Mouse (Mus musculus) MEL (cell line): ENCODE data around the gene Nmrk1. TPM values are rescaled to one million over a fixed set of nuclear protein-coding genes. Genes with fewer than 3 reads are reported as not detected.

Experiments used
- DNase-seq: peaks from one replicate; pipeline ENCODE4 v3.0.0; 2011; ENCODE audit warnings: low read depth, low spot score
- H3K27ac ChIP-seq: 2 replicates; pipeline ENCODE4 v1.5.1; 2012; ENCODE audit warnings: low read depth, mild to moderate bottlenecking, control low read depth, low read length, moderate library complexity; ENCODE audit not compliant: control insufficient read depth
- H3K27me3 ChIP-seq, 2 experiments: fragments of 150-350 bp in 1 of 2; sonication (generic) in 1 of 2; 2 replicates each; pipeline ENCODE4 v1.6.1; 2012; ENCODE audit warnings: low read length in 2 of 2, mild to moderate bottlenecking in 2 of 2, improper control_type of control experiment in 1 of 2, moderate library complexity in 1 of 2; ENCODE audit not compliant: insufficient read depth in 2 of 2, control insufficient read depth in 1 of 2
- H3K36me3 ChIP-seq, 2 experiments: 2 replicates each; pipeline ENCODE4 v1.6.1; 2012 to 2014; ENCODE audit warnings: low read length in 2 of 2, improper control_type of control experiment in 1 of 2, inconsistent platforms in 1 of 2, mild to moderate bottlenecking in 1 of 2; ENCODE audit not compliant: insufficient read depth in 2 of 2, control insufficient read depth in 1 of 2
- H3K4me1 ChIP-seq, 2 experiments: fragments of 150-350 bp in 1 of 2; sonication (generic) in 1 of 2; 2 replicates each; pipeline ENCODE4 v1.6.1; 2012; ENCODE audit warnings: low read length in 2 of 2, improper control_type of control experiment in 1 of 2, mild to moderate bottlenecking in 1 of 2; ENCODE audit not compliant: insufficient read depth in 2 of 2, control insufficient read depth in 1 of 2
- H3K4me3 ChIP-seq, 2 experiments: fragments of 150-350 bp in 1 of 2; sonication (generic) in 1 of 2; 2 replicates each; pipeline ENCODE4 v1.5.1; 2012; ENCODE audit warnings: low read depth in 2 of 2, low read length in 2 of 2, mild to moderate bottlenecking in 2 of 2, moderate library complexity in 2 of 2, control low read depth in 1 of 2, improper control_type of control experiment in 1 of 2; ENCODE audit not compliant: control insufficient read depth in 1 of 2, insufficient read depth in 1 of 2
- H3K79me2 ChIP-seq: 2 replicates; pipeline ENCODE4 v1.6.1; 2012; ENCODE audit warnings: mild to moderate bottlenecking, low read length, moderate library complexity; ENCODE audit not compliant: control insufficient read depth, poor library complexity, insufficient read depth
- H3K9ac ChIP-seq: 2 replicates; pipeline ENCODE4 v1.6.1; 2012; ENCODE audit warnings: low read depth, mild to moderate bottlenecking, control low read depth, low read length, moderate library complexity; ENCODE audit not compliant: control insufficient read depth, poor library complexity, severe bottlenecking
- H3K9me3 ChIP-seq: fragments of 150-350 bp; sonication (generic); replicated peaks from 2 replicates; pipeline ENCODE4 v1.6.1; 2012; ENCODE audit warnings: mild to moderate bottlenecking, low read length, improper control_type of control experiment, moderate library complexity; ENCODE audit not compliant: insufficient read depth
- CHD1 ChIP-seq: IDR thresholded peaks from 2 replicates; pipeline ENCODE4 v1.6.1; 2012; ENCODE audit warnings: low read depth, mild to moderate bottlenecking, inconsistent platforms, low read length, improper control_type of control experiment
- CHD2 ChIP-seq: IDR thresholded peaks from 2 replicates; pipeline ENCODE4 v1.6.1; 2011; ENCODE audit warnings: low read length, improper control_type of control experiment
- E2F4 ChIP-seq: IDR thresholded peaks from 2 replicates; pipeline ENCODE4 v1.6.1; 2011; ENCODE audit warnings: low read depth, low read length, improper control_type of control experiment, borderline replicate concordance
- ELF1 ChIP-seq: IDR thresholded peaks from 2 replicates; pipeline ENCODE4 v1.6.1; 2014; ENCODE audit warnings: low read depth, mild to moderate bottlenecking, inconsistent platforms, low read length, improper control_type of control experiment, moderate library complexity
- JUND ChIP-seq: IDR thresholded peaks from 2 replicates; pipeline ENCODE4 v1.6.1; 2011; ENCODE audit warnings: low read depth, mild to moderate bottlenecking, improper control_type of control experiment, low read length
- KAT2A ChIP-seq: conservative IDR thresholded peaks from 2 replicates; pipeline ENCODE4 v1.6.1; 2012; ENCODE audit warnings: low read depth, low read length, improper control_type of control experiment, inconsistent platforms
- MAZ ChIP-seq: IDR thresholded peaks from 2 replicates; pipeline ENCODE4 v1.6.1; 2012; ENCODE audit warnings: low read depth, mild to moderate bottlenecking, inconsistent platforms, low read length, improper control_type of control experiment
- MEF2A ChIP-seq: IDR thresholded peaks from 2 replicates; pipeline ENCODE4 v1.6.1; 2014; ENCODE audit warnings: low read depth, mild to moderate bottlenecking, inconsistent platforms, low read length, improper control_type of control experiment; ENCODE audit not compliant: poor library complexity, insufficient replicate concordance, severe bottlenecking; ENCODE audit errors: extremely low read depth
- MYC ChIP-seq: IDR thresholded peaks from 2 replicates; pipeline ENCODE4 v1.6.1; 2011; ENCODE audit warnings: low read depth, mild to moderate bottlenecking, low read length, improper control_type of control experiment, moderate library complexity
- NELFE ChIP-seq: IDR thresholded peaks from 2 replicates; pipeline ENCODE4 v1.6.1; 2011; ENCODE audit warnings: low read depth, low read length, improper control_type of control experiment
- NRF1 ChIP-seq: IDR thresholded peaks from 2 replicates; pipeline ENCODE4 v1.6.1; 2014; ENCODE audit warnings: low read depth, mild to moderate bottlenecking, inconsistent platforms, low read length, improper control_type of control experiment, moderate library complexity; ENCODE audit not compliant: poor library complexity, insufficient read depth, severe bottlenecking
- POLR2A ChIP-seq, 2 experiments: IDR thresholded peaks; 2 replicates each; pipeline ENCODE4 v1.6.1; 2011 to 2012; ENCODE audit warnings: low read length in 2 of 2, mild to moderate bottlenecking in 2 of 2, control low read depth in 1 of 2, improper control_type of control experiment in 1 of 2, low read depth in 1 of 2, moderate library complexity in 1 of 2; ENCODE audit not compliant: control insufficient read depth in 1 of 2, insufficient read depth in 1 of 2, poor library complexity in 1 of 2
- POLR2AphosphoS2 ChIP-seq: IDR thresholded peaks from 2 replicates; pipeline ENCODE4 v1.6.1; 2011; ENCODE audit warnings: low read length, improper control_type of control experiment
- POLR2AphosphoS5 ChIP-seq: IDR thresholded peaks from 2 replicates; pipeline ENCODE4 v1.6.1; 2012; ENCODE audit warnings: low read depth, borderline replicate concordance, mild to moderate bottlenecking, inconsistent platforms, low read length, moderate library complexity, mixed read lengths
- SIN3A ChIP-seq: IDR thresholded peaks from 2 replicates; pipeline ENCODE4 v1.6.1; 2012; ENCODE audit warnings: low read length, improper control_type of control experiment, inconsistent platforms
- SMC3 ChIP-seq: IDR thresholded peaks from 2 replicates; pipeline ENCODE4 v1.6.1; 2011; ENCODE audit warnings: low read depth, low read length, improper control_type of control experiment
- TAL1 ChIP-seq: IDR thresholded peaks from 2 replicates; pipeline ENCODE4 v1.6.1; 2012; ENCODE audit warnings: mild to moderate bottlenecking, inconsistent platforms, low read length, moderate library complexity, mixed read lengths
- UBTF ChIP-seq: IDR thresholded peaks from 2 replicates; pipeline ENCODE4 v1.6.1; 2012; ENCODE audit warnings: low read depth, mild to moderate bottlenecking, inconsistent platforms, low read length, improper control_type of control experiment, moderate library complexity, borderline replicate concordance; ENCODE audit not compliant: insufficient read depth
- USF2 ChIP-seq, 2 experiments: IDR thresholded peaks; 2 replicates each; pipeline ENCODE4 v1.6.1; 2011 to 2012; ENCODE audit warnings: improper control_type of control experiment in 2 of 2, low read length in 2 of 2, borderline replicate concordance in 1 of 2, inconsistent platforms in 1 of 2, low read depth in 1 of 2, mild to moderate bottlenecking in 1 of 2; ENCODE audit not compliant: insufficient read depth in 1 of 2
- ZMIZ1 ChIP-seq: IDR thresholded peaks from 2 replicates; pipeline ENCODE4 v1.6.1; 2012; ENCODE audit warnings: low read depth, mild to moderate bottlenecking, inconsistent platforms, low read length, improper control_type of control experiment, moderate library complexity
- ZNF384 ChIP-seq: IDR thresholded peaks from 2 replicates; pipeline ENCODE4 v1.6.1; 2012; ENCODE audit warnings: low read depth, mild to moderate bottlenecking, inconsistent platforms, low read length, improper control_type of control experiment
- polyA plus RNA-seq, 2 experiments: library from polyadenylated mRNA; stranded (reverse) in 1 of 2; unstranded in 1 of 2; fragments of >175 nt in 1 of 2; fragments of >200 nt in 1 of 2; gene quantifications; 2 replicates each; pipeline versions ENCODE4 v1.2.1 to v1.2.4; 2012; ENCODE audit warnings: low replicate concordance in 2 of 2, low read depth in 1 of 2; ENCODE audit not compliant: insufficient read length in 2 of 2, insufficient read depth in 1 of 2, missing spikeins in 1 of 2
- total RNA-seq: library from RNA; depleted of rRNA; stranded (reverse); fragments of 300-350 nt; gene quantifications from 2 replicates; pipeline ENCODE4 v1.2.3, GENCODE M21; 2012

The Nmrk1 gene
- total and polyA plus RNA-seq, 3 experiments = 18.5 to 22.5 TPM; not detected in 1

- no peaks in the 10 kb centered on the region for H3K9me3 ChIP-seq
- no peak for DNase-seq
- H3K4me3 ChIP-seq = no peak overlapping the region
- peaks cover 0 to 5% of the 10 kb centered on the region in 2 experiments; a peak in 3 of 4 replicates for H3K36me3 ChIP-seq
- no peak overlapping the region for H3K9ac ChIP-seq
- H3K4me1 ChIP-seq = peaks cover 3 to 10% of the 10 kb centered on the region in 2 experiments; a peak in 1 of 4 replicates
- peaks cover 59% of the 10 kb centered on the region for H3K79me2 ChIP-seq
- H3K27ac ChIP-seq = no peak overlapping the region
- H3K27me3 ChIP-seq = no peaks in the 10 kb centered on the region
- TF ChIP-seq ZMIZ1 = no peak
- no peak for TF ChIP-seq CHD2
- no peak for TF ChIP-seq E2F4
- TF ChIP-seq NRF1 = no peak
- no peak for TF ChIP-seq UBTF
- TF ChIP-seq MYC = no peak
- TF ChIP-seq POLR2AphosphoS5 = no peak
- TF ChIP-seq SIN3A = no peak
- no peak for TF ChIP-seq NELFE
- TF ChIP-seq TAL1 = no peak
- TF ChIP-seq KAT2A = no peak
- TF ChIP-seq SMC3 = no peak
- no peak for TF ChIP-seq MEF2A
Observed at GRCm38 (mm10) chr19:18619691-18620090, 12.1 kb upstream of the Nmrk1 start.

- Histone ChIP-seq H3K9ac (no peak overlapping the region), H3K9me3 (no peaks in the 10 kb centered on the region), H3K36me3 (peaks cover 0 to 6% of the 10 kb centered on the region in 2 experiments; a peak in 3 of 4 replicates), H3K27ac (no peak overlapping the region), H3K4me3 (no peak overlapping the region), H3K4me1 (peaks cover 3 to 12% of the 10 kb centered on the region in 2 experiments; a peak in 2 of 4 replicates), H3K79me2 (peaks cover 69% of the 10 kb centered on the region), H3K27me3 (no peaks in the 10 kb centered on the region)
- no peak for DNase-seq
- no peak for TF ChIP-seq KAT2A
- no peak for TF ChIP-seq MAZ
- TF ChIP-seq POLR2A (IDR thresholded peaks at IDR 0.05; ENCODE audit: control insufficient read depth in 1 of 2, insufficient read depth in 1 of 2, low read depth in 1 of 2, low read length in 2 of 2, poor library complexity in 1 of 2) = no peak
- no peak for TF ChIP-seq NELFE
- no peak for TF ChIP-seq MEF2A
- TF ChIP-seq JUND = no peak
- TF ChIP-seq USF2 (IDR thresholded peaks at IDR 0.05; ENCODE audit: borderline replicate concordance in 1 of 2, insufficient read depth in 1 of 2, low read depth in 1 of 2, low read length in 2 of 2) = no peak
- TF ChIP-seq ZMIZ1 = no peak
- no peak for TF ChIP-seq POLR2AphosphoS2
- no peak for TF ChIP-seq NRF1
- no peak for TF ChIP-seq POLR2AphosphoS5
- no peak for TF ChIP-seq CHD2
- no peak for TF ChIP-seq ZNF384
- no peak for TF ChIP-seq SMC3
- TF ChIP-seq CHD1 = no peak
- TF ChIP-seq ELF1 = no peak
Observed at GRCm38 (mm10) chr19:18623894-18624293, 7.9 kb upstream of the Nmrk1 start.
